Mouse (Mus musculus) limb, embryonic 14.5 days (tissue): ENCODE measurements around the gene Unc93a2. TPM values are rescaled to one million over a fixed set of nuclear protein-coding genes. Genes with fewer than 3 reads are reported as not detected.
"Not testable (repeated sequence)": the region's sequence is repeated elsewhere in the genome, so short reads cannot be mapped to it uniquely, and the experiment has no call there.

ENCODE experiments used
- ATAC-seq: fragments of 200-750 bp; cut with Nextera tagmentation; 2 replicates; pipeline ENCODE4 v1.8.0; 2017; ENCODE audit warnings: low read depth, moderate number of reproducible peaks, moderate TSS enrichment; ENCODE audit not compliant: low FRiP score
- DNase-seq: peaks from one replicate; pipeline ENCODE4 v3.0.0-alpha.2; 2015; ENCODE audit warnings: low spot score
- H3K27ac ChIP-seq: fragments of 300-500 bp; sonication (generic); replicated peaks from 2 replicates; pipeline ENCODE4 v1.5.1; 2014; ENCODE audit warnings: low read depth, mild to moderate bottlenecking, low read length, moderate library complexity, mixed read lengths
- H3K27me3 ChIP-seq: fragments of 300-500 bp; sonication (generic); 2 replicates; pipeline ENCODE4 v1.6.1; 2014; ENCODE audit warnings: low read length, mixed read lengths; ENCODE audit not compliant: control insufficient read depth, insufficient read depth
- H3K36me3 ChIP-seq: fragments of 300-500 bp; sonication (generic); 2 replicates; pipeline ENCODE4 v1.6.1; 2014; ENCODE audit warnings: mild to moderate bottlenecking, low read length, moderate library complexity, mixed read lengths; ENCODE audit not compliant: control insufficient read depth, insufficient read depth
- H3K4me1 ChIP-seq: fragments of 300-500 bp; sonication (generic); 2 replicates; pipeline ENCODE4 v1.6.1; 2014; ENCODE audit warnings: antibody characterized with exemption, low read length, mixed read lengths; ENCODE audit not compliant: control insufficient read depth, insufficient read depth
- H3K4me2 ChIP-seq: fragments of 300-500 bp; sonication (generic); replicated peaks from 2 replicates; pipeline ENCODE4 v1.6.1; 2014; ENCODE audit warnings: low read depth, mild to moderate bottlenecking, low read length, moderate library complexity; ENCODE audit not compliant: severe bottlenecking
- H3K4me3 ChIP-seq: fragments of 300-500 bp; sonication (generic); replicated peaks from 2 replicates; pipeline ENCODE4 v1.5.1; 2014; ENCODE audit warnings: low read length
- H3K9ac ChIP-seq: fragments of 300-500 bp; sonication (generic); 2 replicates; pipeline ENCODE4 v1.6.1; 2014; ENCODE audit warnings: mild to moderate bottlenecking, low read depth, low read length, moderate library complexity; ENCODE audit not compliant: severe bottlenecking
- H3K9me3 ChIP-seq: fragments of 300-500 bp; sonication (generic); 2 replicates; pipeline ENCODE4 v1.6.1; 2016; ENCODE audit warnings: low read length; ENCODE audit not compliant: control insufficient read depth
- WGBS: fragments of 180-500 bp; shearing (Covaris S2); extraction: QIAGEN DNeasy Blood & Tissue Kit; methylation state at CpG from one replicate; pipeline ENCODE4 v1.1.7; 2014; 5-methylcytosine and 5-hydroxymethylcytosine counted together
- polyA plus RNA-seq, 2 experiments: library from polyadenylated mRNA; depleted of rRNA in 1 of 2; stranded (reverse) in 1 of 2; unstranded in 1 of 2; fragments of >200 nt; fragmentation: Nextera tagmentation in 1 of 2; extraction: Ambion mirVana in 1 of 2; gene quantifications; 2 replicates each; pipeline versions ENCODE4 v1.2.1 to v1.2.3; 2012 to 2014

The Unc93a2 gene
- polyA plus RNA-seq (2012; rRNA removed) (0.03 and 0.06 TPM in 2 replicates), polyA plus RNA-seq (2014; fragmentation: Nextera tagmentation; extraction: Ambion mirVana) (not detected in 2 replicates)

- not testable (repeated sequence) for DNase-seq, H3K9ac ChIP-seq, H3K9me3 ChIP-seq, H3K4me1 ChIP-seq, H3K4me2 ChIP-seq, H3K4me3 ChIP-seq, H3K27me3 ChIP-seq, H3K36me3 ChIP-seq, H3K27ac ChIP-seq, ATAC-seq
- 57% methylated on average over 2 of the region's 3 CpGs for WGBS
Measured at GRCm38 (mm10) chr17:7385364-7385763, at the start of gene Unc93a2. TSS of gene Unc93a2 (minus strand) at chr17:7385464.

GRCm38 (mm10) chr17:7434121-7434520 is 48.9 kb upstream of the Unc93a2 start:
- H3K9me3 ChIP-seq, H3K4me3 ChIP-seq, H3K27ac ChIP-seq, H3K4me1 ChIP-seq, H3K9ac ChIP-seq, H3K36me3 ChIP-seq, H3K27me3 ChIP-seq, DNase-seq, ATAC-seq, H3K4me2 ChIP-seq: not testable (repeated sequence)
- 84% methylated on average over 4 of the region's 4 CpGs for WGBS

DNA sequence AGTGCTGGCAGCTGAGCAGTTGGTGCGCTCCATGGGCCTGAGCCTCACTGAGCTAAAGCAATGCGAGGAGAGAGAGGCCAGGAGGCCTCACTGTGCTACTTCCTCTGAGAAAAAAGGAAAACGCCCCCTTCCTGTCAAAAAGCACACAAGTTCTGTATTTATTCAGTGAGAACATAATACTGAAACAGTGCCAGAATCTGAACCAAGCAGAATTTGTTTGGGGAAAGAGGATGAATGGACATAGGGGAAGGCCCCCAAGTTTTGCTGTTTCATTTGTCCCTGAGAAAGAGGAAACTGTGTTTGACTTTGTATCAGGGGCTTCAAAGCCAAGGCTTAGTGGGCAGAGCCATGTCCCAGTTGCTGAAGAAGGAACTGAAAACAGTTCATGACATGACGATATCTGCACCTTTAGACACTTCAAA is 45.0 kb upstream of the Unc93a2 start:
- H3K9me3 ChIP-seq, H3K4me3 ChIP-seq, H3K4me2 ChIP-seq, DNase-seq, H3K27me3 ChIP-seq, H3K4me1 ChIP-seq, H3K36me3 ChIP-seq, H3K9ac ChIP-seq, ATAC-seq, H3K27ac ChIP-seq: not testable (repeated sequence)
- WGBS: 75% methylated on average over 4 of the region's 4 CpGs

GRCm38 (mm10) chr17:7420191-7420973 is 35.1 kb upstream of the Unc93a2 start:
- WGBS: 0% methylated on average over 2 of the region's 3 CpGs
- H3K27me3 ChIP-seq, H3K4me1 ChIP-seq, H3K4me2 ChIP-seq, H3K4me3 ChIP-seq, H3K9me3 ChIP-seq, H3K27ac ChIP-seq, DNase-seq, H3K36me3 ChIP-seq, H3K9ac ChIP-seq: not testable (repeated sequence)
- peak; percentile 74 for ATAC-seq

DNA sequence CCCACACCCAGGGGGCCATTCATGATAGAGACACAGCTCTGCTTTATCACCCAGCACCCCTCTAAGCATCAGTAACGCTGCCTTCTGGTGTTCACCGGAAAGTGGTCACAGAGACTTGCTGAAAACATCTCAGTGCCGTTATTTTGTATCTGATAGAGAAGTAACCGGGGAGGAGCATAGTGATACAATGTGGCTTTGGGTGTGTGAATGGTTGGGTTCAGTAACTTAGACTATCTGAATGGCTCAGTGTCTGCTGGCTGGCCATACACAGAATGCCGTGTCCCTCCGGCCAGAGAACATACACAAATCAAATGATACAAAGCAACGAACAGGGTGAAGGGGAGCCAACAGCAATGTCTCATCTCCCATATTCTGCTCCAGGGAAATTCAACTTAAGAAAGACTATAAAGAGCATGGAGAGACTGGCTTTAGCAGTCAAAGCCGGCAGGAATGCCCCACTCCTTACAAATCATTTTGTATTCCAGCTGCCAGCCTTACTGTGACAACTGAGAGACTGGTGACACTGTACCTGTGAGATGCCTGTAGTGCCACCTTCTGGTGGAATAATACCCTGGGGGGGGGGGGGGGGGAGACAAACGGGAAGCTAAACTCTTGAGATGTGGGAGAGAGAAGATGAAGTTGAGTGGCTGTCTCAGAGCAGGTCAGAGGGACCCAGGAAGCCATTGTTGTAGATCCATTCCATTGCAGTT is 29.5 kb upstream of the Unc93a2 start:
- H3K9me3 ChIP-seq, H3K4me3 ChIP-seq, DNase-seq, H3K4me1 ChIP-seq, H3K27ac ChIP-seq, H3K36me3 ChIP-seq, ATAC-seq, H3K9ac ChIP-seq, H3K4me2 ChIP-seq, H3K27me3 ChIP-seq: not testable (repeated sequence)
- WGBS: 87% methylated on average over 7 of the region's 9 CpGs

- not testable (repeated sequence) for H3K4me2 ChIP-seq, H3K27me3 ChIP-seq, H3K36me3 ChIP-seq, ATAC-seq, H3K9ac ChIP-seq, H3K9me3 ChIP-seq, H3K27ac ChIP-seq, H3K4me1 ChIP-seq, DNase-seq, H3K4me3 ChIP-seq
- WGBS: 81% methylated on average over 8 of the region's 8 CpGs
Measured at GRCm38 (mm10) chr17:7413336-7413735, 28.1 kb upstream of the Unc93a2 start.

- not testable (repeated sequence) for H3K9ac ChIP-seq, H3K4me1 ChIP-seq, DNase-seq, ATAC-seq, H3K4me3 ChIP-seq, H3K4me2 ChIP-seq, H3K9me3 ChIP-seq, H3K36me3 ChIP-seq, H3K27ac ChIP-seq, H3K27me3 ChIP-seq
- 88% methylated on average over 6 of the region's 6 CpGs for WGBS
Measured at GRCm38 (mm10) chr17:7399770-7400169, 14.5 kb upstream of the Unc93a2 start.

- H3K27ac ChIP-seq, H3K9me3 ChIP-seq, H3K4me1 ChIP-seq, ATAC-seq, H3K27me3 ChIP-seq, H3K36me3 ChIP-seq, H3K4me2 ChIP-seq, DNase-seq, H3K4me3 ChIP-seq, H3K9ac ChIP-seq: not testable (repeated sequence)
- WGBS: 82% methylated on average over 6 of the region's 6 CpGs
Measured at GRCm38 (mm10) chr17:7398198-7398847, 13.1 kb upstream of the Unc93a2 start.
